Mouse (Mus musculus): Measurements from ENCODE around the gene Lbhd2. TPM values are rescaled to one million over a fixed set of nuclear protein-coding genes. Genes with fewer than 3 reads are reported as not detected.

Lbhd2 gene
- polyA plus RNA-seq, 1 experiment, result 1.4 TPM

DNA sequence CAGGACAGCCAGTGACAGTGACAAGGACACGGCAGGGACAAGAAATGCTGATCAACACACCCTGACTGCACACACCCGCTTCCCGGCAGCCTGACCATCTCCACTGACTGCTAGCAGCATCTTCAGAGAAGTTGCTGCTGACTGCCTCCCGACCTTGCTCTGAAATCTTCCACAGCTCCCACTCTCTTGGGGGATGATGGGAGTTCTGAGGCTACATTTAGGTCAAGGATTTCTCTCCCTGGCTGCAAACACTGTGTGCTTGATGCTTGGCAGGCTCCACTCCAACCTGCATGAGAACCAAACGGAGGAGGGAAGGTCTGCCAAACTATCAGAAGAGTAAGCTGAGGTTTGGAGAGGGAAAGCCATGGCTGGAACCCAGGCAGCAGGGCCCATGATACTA lies 9.6 kb upstream of the Lbhd2 start:
- no peak overlapping the region for H3K27ac ChIP-seq (ENCODE audit: insufficient read depth, low read length)
- TF ChIP-seq POLR2A (IDR thresholded peaks at IDR 0.05; ENCODE audit: extremely low read depth, insufficient read depth, low read length) (no peak), CTCF (IDR thresholded peaks at IDR 0.05; ENCODE audit: extremely low read depth, insufficient read depth, low read length) (no peak)
- no peak overlapping the region for H3K4me3 ChIP-seq (ENCODE audit: insufficient read depth, low read length)
- H3K4me1 ChIP-seq (ENCODE audit: control insufficient read depth, insufficient read depth, low read length), result no peaks in the 10 kb centered on the region

DNA sequence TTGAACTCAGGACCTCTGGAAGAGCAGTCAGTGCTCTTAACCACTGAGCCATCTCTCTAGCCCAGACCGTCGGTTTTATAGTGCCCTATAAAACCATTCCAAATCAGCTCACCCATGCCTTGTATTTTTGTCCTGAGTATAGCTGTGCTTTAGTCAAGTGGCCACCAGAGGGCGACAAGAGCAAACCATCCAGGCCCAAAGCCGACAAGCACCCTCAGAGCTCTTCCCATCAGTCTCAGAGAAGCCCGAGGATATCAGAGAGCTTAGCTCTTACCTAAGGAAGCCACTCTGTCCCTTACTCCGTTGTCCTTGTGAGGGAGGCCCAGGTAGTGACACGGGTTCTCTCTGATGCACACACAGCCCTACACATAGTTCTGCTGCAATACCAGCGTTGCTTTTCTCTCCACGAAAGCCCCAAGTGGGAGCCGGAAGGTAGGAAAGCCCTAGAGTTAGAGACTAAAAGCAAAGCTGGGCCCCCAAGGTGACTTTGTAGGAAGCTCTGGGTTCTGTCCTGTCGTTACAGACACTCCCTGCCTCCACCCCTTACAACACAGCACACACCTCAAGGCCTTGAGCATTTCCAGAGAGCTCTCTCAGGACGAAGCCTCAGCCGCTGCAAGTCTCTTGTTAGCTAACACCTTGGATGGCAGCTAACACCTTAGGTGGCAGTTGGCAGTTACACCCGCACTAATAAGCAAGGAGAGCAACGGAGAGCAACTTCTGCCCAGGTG lies 5.0 kb upstream of the Lbhd2 start:
- Histone ChIP-seq H3K27ac (ENCODE audit: insufficient read depth, low read length) (no peak overlapping the region), H3K4me3 (ENCODE audit: insufficient read depth, low read length) (no peak overlapping the region), H3K4me1 (ENCODE audit: control insufficient read depth, insufficient read depth, low read length) (no peaks in the 10 kb centered on the region)
- TF ChIP-seq POLR2A (IDR thresholded peaks at IDR 0.05; ENCODE audit: extremely low read depth, insufficient read depth, low read length) (no peak), CTCF (IDR thresholded peaks at IDR 0.05; ENCODE audit: extremely low read depth, insufficient read depth, low read length) (peak; percentile 94)

DNA sequence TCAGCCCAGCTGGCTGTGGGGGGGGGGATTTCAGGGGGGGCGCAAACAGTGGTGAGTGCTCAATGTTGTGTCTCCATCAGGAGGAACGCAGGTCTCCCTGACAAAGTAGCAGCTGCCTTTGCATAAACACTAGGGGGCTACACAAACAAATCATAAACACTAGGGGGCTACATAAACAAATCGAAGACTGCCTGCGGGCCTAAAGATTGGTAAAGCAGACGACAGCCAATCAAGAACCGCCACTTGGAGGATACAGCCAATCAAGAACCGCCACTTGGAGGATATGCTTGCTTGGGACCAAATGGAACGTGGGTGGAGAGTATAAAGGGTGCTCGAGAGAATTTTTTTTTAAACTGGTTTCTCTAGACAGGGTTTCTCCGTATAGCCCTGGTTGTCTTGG lies 1.7 kb upstream of the Lbhd2 start:
- no peak for TF ChIP-seq POLR2A (IDR thresholded peaks at IDR 0.05; ENCODE audit: extremely low read depth, insufficient read depth, low read length)
- TF ChIP-seq CTCF (IDR thresholded peaks at IDR 0.05; ENCODE audit: extremely low read depth, insufficient read depth, low read length), result no peak
- no peak overlapping the region for H3K4me3 ChIP-seq (ENCODE audit: insufficient read depth, low read length)
- H3K27ac ChIP-seq (ENCODE audit: insufficient read depth, low read length), result no peak overlapping the region
- no peaks in the 10 kb centered on the region for H3K4me1 ChIP-seq (ENCODE audit: control insufficient read depth, insufficient read depth, low read length)

DNA sequence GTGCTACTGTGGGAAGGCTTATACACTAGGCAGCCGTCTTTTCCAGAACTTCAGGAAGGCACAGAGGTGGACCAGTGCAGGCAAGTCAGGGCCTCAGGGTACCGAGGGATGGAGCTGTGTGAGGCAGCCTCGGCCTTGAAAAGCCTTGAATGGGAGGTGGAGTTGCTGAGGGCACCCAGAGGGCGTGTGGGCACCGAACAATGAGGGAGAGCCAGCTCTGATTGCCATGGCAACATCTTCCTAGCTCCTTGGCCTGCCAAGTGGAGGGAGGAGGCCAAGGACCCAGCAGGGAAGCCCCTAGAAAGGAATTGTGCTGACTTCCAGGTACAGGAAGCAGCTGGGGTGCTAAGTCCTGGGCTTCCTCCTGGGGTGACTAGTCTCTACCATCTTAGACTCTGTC lies 3.0 kb downstream of the Lbhd2 start:
- Histone ChIP-seq H3K27ac (ENCODE audit: insufficient read depth, low read length) (no peak overlapping the region), H3K4me1 (ENCODE audit: control insufficient read depth, insufficient read depth, low read length) (no peaks in the 10 kb centered on the region), H3K4me3 (ENCODE audit: insufficient read depth, low read length) (no peak overlapping the region)
- TF ChIP-seq CTCF (IDR thresholded peaks at IDR 0.05; ENCODE audit: extremely low read depth, insufficient read depth, low read length) (no peak), POLR2A (IDR thresholded peaks at IDR 0.05; ENCODE audit: extremely low read depth, insufficient read depth, low read length) (no peak)

DNA sequence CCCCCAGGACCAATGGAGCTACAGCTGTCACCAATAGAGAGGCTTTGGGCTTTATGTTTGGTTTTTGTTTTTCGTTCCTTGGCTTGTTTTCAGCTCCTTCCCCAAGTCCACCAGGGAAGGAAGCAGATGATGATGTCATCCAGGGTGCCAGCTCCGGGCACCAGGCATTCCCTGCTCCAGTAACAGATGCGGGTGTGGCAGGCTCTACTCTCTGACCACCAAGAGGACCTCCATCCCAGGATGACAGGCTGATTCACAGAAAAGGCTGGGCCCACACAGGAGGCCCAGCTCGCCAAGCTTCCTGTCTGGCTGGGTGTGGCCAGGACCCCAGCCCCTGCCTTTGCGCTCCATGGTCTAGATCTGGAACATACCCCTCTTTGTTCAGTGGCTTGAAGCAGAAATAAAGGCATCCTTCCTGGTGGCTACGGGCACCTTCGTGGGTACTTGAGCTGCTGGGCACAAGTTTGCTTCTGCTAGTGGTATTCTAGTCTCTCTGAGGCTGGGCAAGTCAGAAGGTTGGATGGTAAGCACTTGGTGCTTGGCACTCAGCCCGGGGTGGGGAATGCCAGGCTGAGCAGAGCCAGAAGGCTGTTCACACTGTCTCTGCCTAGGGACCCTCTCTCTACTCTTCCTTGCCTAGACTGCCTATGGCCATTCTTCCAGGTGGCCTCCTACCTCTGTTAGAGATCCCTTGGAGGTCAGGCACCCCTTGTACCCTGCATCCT lies 5.2 kb downstream of the Lbhd2 start:
- H3K4me3 ChIP-seq (ENCODE audit: insufficient read depth, low read length), result no peak overlapping the region
- TF ChIP-seq POLR2A (IDR thresholded peaks at IDR 0.05; ENCODE audit: extremely low read depth, insufficient read depth, low read length) (no peak), CTCF (IDR thresholded peaks at IDR 0.05; ENCODE audit: extremely low read depth, insufficient read depth, low read length) (no peak)
- H3K27ac ChIP-seq (ENCODE audit: insufficient read depth, low read length), result no peak overlapping the region

DNA sequence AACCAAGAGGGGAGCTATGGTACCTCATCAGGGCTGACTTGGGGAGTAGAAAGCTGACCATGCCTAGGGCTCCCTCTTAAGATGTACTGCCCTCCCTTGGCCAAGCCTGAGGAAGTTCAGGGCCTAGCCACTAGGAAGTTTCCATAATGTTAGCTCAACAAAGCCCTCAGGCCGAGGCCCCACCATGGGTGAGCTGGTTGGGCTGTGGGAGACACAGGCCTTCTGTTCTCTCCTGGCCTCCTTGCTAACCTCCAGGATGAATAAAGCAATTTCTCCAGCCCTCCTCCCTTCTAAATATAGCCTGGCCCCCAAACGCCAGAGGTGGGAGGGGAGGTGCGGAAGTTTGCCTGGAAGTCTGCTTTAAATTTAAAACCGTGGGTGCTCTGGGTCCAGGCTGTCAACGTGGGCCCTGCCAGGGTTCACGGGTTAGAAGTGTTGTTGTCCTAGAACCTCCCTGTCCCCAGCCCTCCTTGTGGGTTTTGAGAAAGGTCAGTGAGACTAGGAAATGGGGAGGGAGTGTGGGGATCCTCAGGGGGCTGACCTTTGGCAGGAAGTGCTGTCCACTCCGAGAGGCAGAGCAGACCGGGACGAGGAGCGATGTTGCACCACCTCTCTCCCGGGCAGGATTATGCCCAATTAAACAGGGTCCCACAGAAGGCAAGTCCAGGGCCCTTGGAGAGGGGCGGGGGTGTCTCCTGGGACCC lies 6.1 kb downstream of the Lbhd2 start:
- TF ChIP-seq CTCF (IDR thresholded peaks at IDR 0.05; ENCODE audit: extremely low read depth, insufficient read depth, low read length), result no peak
- no peak for TF ChIP-seq POLR2A (IDR thresholded peaks at IDR 0.05; ENCODE audit: extremely low read depth, insufficient read depth, low read length)
- H3K27ac ChIP-seq (ENCODE audit: insufficient read depth, low read length), result no peak overlapping the region
- no peak overlapping the region for H3K4me3 ChIP-seq (ENCODE audit: insufficient read depth, low read length)
- no peaks in the 10 kb centered on the region for H3K4me1 ChIP-seq (ENCODE audit: control insufficient read depth, insufficient read depth, low read length)

More for the DNA sequence above, 5.2 kb downstream of the Lbhd2 start:
- no peaks in the 10 kb centered on the region for H3K4me1 ChIP-seq (ENCODE audit: control insufficient read depth, insufficient read depth, low read length)

DNA sequence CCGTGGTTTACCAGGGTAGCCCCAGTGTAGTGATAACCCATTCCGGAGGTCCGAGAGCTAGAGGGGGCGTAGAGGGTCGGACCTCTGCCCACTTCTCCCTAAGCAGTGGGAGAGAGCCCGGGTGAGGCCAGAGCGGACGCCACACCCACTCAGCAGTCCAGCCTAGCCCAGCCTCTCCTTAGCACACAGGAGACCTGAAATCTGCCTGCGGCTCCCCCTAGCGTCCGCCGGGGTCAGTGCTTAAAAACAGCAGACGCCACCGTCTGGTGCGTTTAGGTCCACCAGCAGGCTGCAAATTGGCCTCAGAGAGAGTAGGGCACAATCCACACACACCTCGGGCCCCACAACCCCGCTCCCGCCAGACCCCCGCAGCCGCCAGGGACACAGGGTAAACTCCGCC lies 6.7 kb downstream of the Lbhd2 start:
- Histone ChIP-seq H3K4me1 (ENCODE audit: control insufficient read depth, insufficient read depth, low read length) (peaks cover 1% of the 10 kb centered on the region; the same call in 1 of the 2 replicates), H3K27ac (ENCODE audit: insufficient read depth, low read length) (no peak overlapping the region), H3K4me3 (ENCODE audit: insufficient read depth, low read length) (no peak overlapping the region)
- no peak for TF ChIP-seq POLR2A (IDR thresholded peaks at IDR 0.05; ENCODE audit: extremely low read depth, insufficient read depth, low read length)
- TF ChIP-seq CTCF (IDR thresholded peaks at IDR 0.05; ENCODE audit: extremely low read depth, insufficient read depth, low read length), result peak; percentile 93

DNA sequence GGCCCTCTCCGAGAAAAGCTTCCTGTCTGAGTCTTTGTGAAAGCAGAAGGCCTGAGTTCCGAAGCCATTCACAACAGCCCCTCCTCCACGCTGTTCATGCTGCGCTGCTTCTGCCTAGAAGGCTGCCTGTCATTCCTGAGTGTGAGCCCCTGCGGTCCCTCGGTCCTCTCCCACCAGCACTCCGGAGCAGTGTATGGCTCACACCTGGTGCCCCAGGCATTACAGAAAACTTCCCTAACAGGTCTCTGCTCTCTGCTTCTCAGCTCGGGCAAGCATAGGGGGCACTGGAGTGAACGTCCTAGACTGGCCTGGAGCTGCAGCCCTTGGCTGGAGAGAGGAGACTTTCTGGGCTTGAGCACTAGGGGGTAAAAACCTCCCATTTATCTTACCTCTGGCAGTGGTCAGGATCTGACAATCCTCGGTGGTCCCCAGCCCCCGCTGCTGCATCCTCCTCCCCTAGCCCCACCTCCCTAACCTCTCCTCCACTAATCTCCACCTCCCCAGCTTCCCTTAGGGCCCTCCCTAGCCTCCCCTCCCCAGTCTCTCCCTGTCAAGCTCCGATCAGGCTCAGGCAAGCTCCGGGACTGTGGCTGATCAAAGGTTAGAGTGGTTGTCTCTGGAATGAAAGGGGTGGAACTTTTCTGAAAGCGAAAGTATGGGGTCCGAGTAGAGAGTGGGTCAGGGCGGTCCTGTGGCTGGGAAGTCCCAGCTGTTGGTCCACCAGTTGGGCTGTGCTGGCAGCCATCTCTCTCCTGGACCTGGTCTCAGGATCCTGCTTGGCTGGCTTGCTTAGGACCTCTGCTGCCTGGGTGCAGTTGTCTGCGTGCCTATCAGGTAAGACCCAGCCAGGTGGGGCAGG lies 10.5 kb downstream of the Lbhd2 start, which contains the start of gene Exoc3l4:
TSS of gene Exoc3l4 (plus strand) at position 97 of the 859 bp plus-strand sequence.
- no peak within 1 kb of the TSS for H3K27ac ChIP-seq (ENCODE audit: insufficient read depth, low read length)
- no peak within 1 kb of the TSS for H3K4me3 ChIP-seq (ENCODE audit: insufficient read depth, low read length)
- H3K4me1 ChIP-seq (ENCODE audit: control insufficient read depth, insufficient read depth, low read length), result peaks cover 1% of the 10 kb centered on the region; the same call in 1 of the 2 replicates
- TF ChIP-seq CTCF (IDR thresholded peaks at IDR 0.05; ENCODE audit: extremely low read depth, insufficient read depth, low read length) (no peak), POLR2A (IDR thresholded peaks at IDR 0.05; ENCODE audit: extremely low read depth, insufficient read depth, low read length) (no peak)

DNA sequence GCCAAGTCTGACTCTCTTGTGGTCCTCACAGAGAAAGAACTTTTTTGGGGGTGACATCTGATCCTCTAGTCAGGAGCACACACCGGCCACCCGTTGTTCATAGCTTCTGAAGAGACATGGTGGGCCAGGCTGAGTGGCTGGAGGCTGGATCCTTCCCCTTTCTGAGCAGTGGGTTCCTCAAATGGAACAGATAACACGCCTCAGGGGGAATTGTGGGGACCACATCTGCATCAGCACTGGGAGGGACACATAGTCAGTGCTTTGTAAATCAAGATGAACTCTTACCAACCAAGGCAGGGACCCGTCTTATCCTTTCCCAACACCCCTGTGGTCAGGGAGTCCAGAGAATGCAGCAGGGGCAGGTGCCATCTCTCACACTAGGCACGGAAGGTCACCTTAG lies 13.3 kb downstream of the Lbhd2 start:
- no peak overlapping the region for H3K4me3 ChIP-seq (ENCODE audit: insufficient read depth, low read length)
- TF ChIP-seq CTCF (IDR thresholded peaks at IDR 0.05; ENCODE audit: extremely low read depth, insufficient read depth, low read length) (no peak), POLR2A (IDR thresholded peaks at IDR 0.05; ENCODE audit: extremely low read depth, insufficient read depth, low read length) (no peak)
- no peak overlapping the region for H3K27ac ChIP-seq (ENCODE audit: insufficient read depth, low read length)
- H3K4me1 ChIP-seq (ENCODE audit: control insufficient read depth, insufficient read depth, low read length), result peaks cover 1% of the 10 kb centered on the region; the same call in 1 of the 2 replicates

Measured in cortical plate, adult 2 months (tissue).